Mouse (Mus musculus): ENCODE results near the gene Mutyh.

GRCm38 (mm10) chr4:116838999-116839398 lies 31.5 kb downstream of the Mutyh start:
- TF ChIP-seq POLR2AphosphoS5 (IDR thresholded peaks at IDR 0.05; ENCODE audit: insufficient replicate concordance, low read depth, low read length) = no peak
- TF ChIP-seq CTCF (IDR thresholded peaks at IDR 0.05; ENCODE audit: low read depth, low read length) = no peak
